Mouse (Mus musculus): ENCODE results near the gene Tomm6. TPM values are rescaled to one million over a fixed set of nuclear protein-coding genes. Genes with fewer than 3 reads are reported as not detected.
"Not testable (repeated sequence)": the region's sequence is repeated elsewhere in the genome, so short reads cannot be mapped to it uniquely, and the experiment has no call there.

Gene Tomm6
- polyA plus RNA-seq, 1 experiment from 2014 or later, result 360 TPM

GRCm38 (mm10) chr17:47654346-47654745, 33.8 kb downstream of the Tomm6 start:
- not testable (repeated sequence) for ATAC-seq (replicated peaks; ENCODE audit: insufficient number of reproducible peaks, low FRiP score, low TSS enrichment); H3K4me3 ChIP-seq (ENCODE audit: low read depth, low read length); H3K4me2 ChIP-seq; H3K27me3 ChIP-seq (ENCODE audit: control insufficient read depth, insufficient read depth, low read length); H3K9me3 ChIP-seq (replicated peaks; ENCODE audit: control insufficient read depth, low read length); H3K36me3 ChIP-seq (ENCODE audit: control insufficient read depth, insufficient read depth, low read length); H3K4me1 ChIP-seq (ENCODE audit: control insufficient read depth, insufficient read depth, low read length); H3K9ac ChIP-seq (ENCODE audit: low read depth, low read length); H3K27ac ChIP-seq (ENCODE audit: low read depth, low read length)
- WGBS (ENCODE audit: insufficient replicate concordance), result 92% methylated on average over 8 of the region's 8 CpGs

DNA sequence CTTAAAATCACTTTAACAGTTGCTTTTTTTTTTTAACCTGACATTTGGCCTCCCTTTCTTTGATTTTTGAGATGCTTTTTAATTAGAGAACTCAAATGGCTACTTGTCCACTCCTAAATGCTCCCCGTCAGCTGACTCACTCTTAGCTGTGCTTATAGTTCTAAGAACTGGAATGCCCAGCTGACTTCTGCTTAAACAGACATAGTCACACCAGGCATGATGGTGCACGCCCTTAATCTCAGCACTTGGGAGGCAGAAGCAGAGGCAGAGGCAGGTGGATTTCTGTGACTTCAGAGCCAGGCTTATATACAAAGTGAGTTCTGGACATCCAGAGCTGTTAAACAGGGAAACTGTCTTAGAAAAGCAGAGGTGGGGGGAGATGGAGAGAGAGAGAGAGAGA, 36.2 kb downstream of the Tomm6 start:
- no peak for ATAC-seq (replicated peaks; ENCODE audit: insufficient number of reproducible peaks, low FRiP score, low TSS enrichment)
- H3K4me1 ChIP-seq (ENCODE audit: control insufficient read depth, insufficient read depth, low read length), result no peaks in the 10 kb centered on the region
- H3K36me3 ChIP-seq (ENCODE audit: control insufficient read depth, insufficient read depth, low read length), result no peaks in the 10 kb centered on the region
- WGBS (ENCODE audit: insufficient replicate concordance), result 81% methylated on average over 2 of the region's 2 CpGs
- no peak overlapping the region for H3K9ac ChIP-seq (ENCODE audit: low read depth, low read length)
- H3K4me3 ChIP-seq (ENCODE audit: low read depth, low read length), result no peak overlapping the region
- H3K27me3 ChIP-seq (ENCODE audit: control insufficient read depth, insufficient read depth, low read length), result no peaks in the 10 kb centered on the region
- H3K4me2 ChIP-seq, result no peak overlapping the region
- no peaks in the 10 kb centered on the region for H3K9me3 ChIP-seq (replicated peaks; ENCODE audit: control insufficient read depth, low read length)
- H3K27ac ChIP-seq (ENCODE audit: low read depth, low read length), result no peak overlapping the region

- H3K9ac ChIP-seq (ENCODE audit: low read depth, low read length), result no peak overlapping the region
- no peak for ATAC-seq (replicated peaks; ENCODE audit: insufficient number of reproducible peaks, low FRiP score, low TSS enrichment)
- H3K27me3 ChIP-seq (ENCODE audit: control insufficient read depth, insufficient read depth, low read length), result no peaks in the 10 kb centered on the region
- no peaks in the 10 kb centered on the region for H3K4me1 ChIP-seq (ENCODE audit: control insufficient read depth, insufficient read depth, low read length)
- H3K4me2 ChIP-seq, result no peak overlapping the region
- H3K36me3 ChIP-seq (ENCODE audit: control insufficient read depth, insufficient read depth, low read length), result no peaks in the 10 kb centered on the region
- H3K4me3 ChIP-seq (ENCODE audit: low read depth, low read length), result no peak overlapping the region
- 58% methylated on average over 4 of the region's 4 CpGs for WGBS (ENCODE audit: insufficient replicate concordance)
- no peak overlapping the region for H3K27ac ChIP-seq (ENCODE audit: low read depth, low read length)
- H3K9me3 ChIP-seq (replicated peaks; ENCODE audit: control insufficient read depth, low read length), result no peaks in the 10 kb centered on the region
These were observed 39.2 kb downstream of the Tomm6 start for GRCm38 (mm10) chr17:47648966-47649365.

- Histone ChIP-seq H3K4me1 (ENCODE audit: control insufficient read depth, insufficient read depth, low read length) (no peaks in the 10 kb centered on the region), H3K4me2 (no peak overlapping the region), H3K27me3 (ENCODE audit: control insufficient read depth, insufficient read depth, low read length) (no peaks in the 10 kb centered on the region), H3K4me3 (ENCODE audit: low read depth, low read length) (no peak overlapping the region), H3K9me3 (replicated peaks; ENCODE audit: control insufficient read depth, low read length) (no peaks in the 10 kb centered on the region), H3K27ac (ENCODE audit: low read depth, low read length) (no peak overlapping the region), H3K36me3 (ENCODE audit: control insufficient read depth, insufficient read depth, low read length) (no peaks in the 10 kb centered on the region), H3K9ac (ENCODE audit: low read depth, low read length) (no peak overlapping the region)
- WGBS (ENCODE audit: insufficient replicate concordance), result 83% methylated on average over 1 of the region's 1 CpGs
- ATAC-seq (replicated peaks; ENCODE audit: insufficient number of reproducible peaks, low FRiP score, low TSS enrichment), result no peak
These were observed 41.5 kb downstream of the Tomm6 start for GRCm38 (mm10) chr17:47646683-47647082.

DNA sequence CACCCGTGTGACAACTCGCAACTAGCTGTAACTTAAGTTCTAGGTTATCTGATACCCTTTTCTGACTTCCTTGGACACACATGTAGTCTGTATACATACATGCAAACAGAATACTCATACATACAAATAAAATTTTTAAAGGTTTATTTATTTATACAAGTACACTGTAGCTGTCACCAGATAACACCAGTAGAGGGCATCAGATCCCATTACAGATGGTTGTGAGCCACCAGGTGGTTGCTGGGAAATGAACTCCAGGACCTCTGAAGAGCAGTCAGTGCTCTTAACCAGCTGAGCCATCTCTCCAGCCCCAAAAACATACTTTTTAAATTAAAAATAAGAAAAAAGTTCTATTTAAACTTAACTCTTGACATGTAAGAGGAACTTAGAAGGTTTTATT, 45.2 kb downstream of the Tomm6 start:
- Histone ChIP-seq H3K4me2 (no peak overlapping the region), H3K4me3 (ENCODE audit: low read depth, low read length) (no peak overlapping the region), H3K27me3 (ENCODE audit: control insufficient read depth, insufficient read depth, low read length) (no peaks in the 10 kb centered on the region), H3K9ac (ENCODE audit: low read depth, low read length) (no peak overlapping the region), H3K9me3 (replicated peaks; ENCODE audit: control insufficient read depth, low read length) (no peaks in the 10 kb centered on the region), H3K27ac (ENCODE audit: low read depth, low read length) (no peak overlapping the region), H3K36me3 (ENCODE audit: control insufficient read depth, insufficient read depth, low read length) (no peaks in the 10 kb centered on the region), H3K4me1 (ENCODE audit: control insufficient read depth, insufficient read depth, low read length) (no peaks in the 10 kb centered on the region)
- 81% methylated on average over 2 of the region's 2 CpGs for WGBS (ENCODE audit: insufficient replicate concordance)
- ATAC-seq (replicated peaks; ENCODE audit: insufficient number of reproducible peaks, low FRiP score, low TSS enrichment), result no peak

Other genes starting within 250 kb of the Tomm6 start
- 15.9 and 18.3 TPM in 2 replicates for gene Taf8, start 186.1 kb downstream of the Tomm6 start, polyA plus RNA-seq (2014; fragmentation: Nextera tagmentation; extraction: Ambion mirVana)
- gene Ccnd3, start 183.3 kb downstream of the Tomm6 start, polyA plus RNA-seq (2014; fragmentation: Nextera tagmentation; extraction: Ambion mirVana), result 559 and 565 TPM in 2 replicates
- gene Bysl, start 76.9 kb downstream of the Tomm6 start, polyA plus RNA-seq (2014; fragmentation: Nextera tagmentation; extraction: Ambion mirVana), result 26.8 TPM in 2 replicates
- 30.3 and 36.4 TPM in 2 replicates for gene Med20, start 76.8 kb downstream of the Tomm6 start, polyA plus RNA-seq (2014; fragmentation: Nextera tagmentation; extraction: Ambion mirVana)
- gene Gm20517, start 76.8 kb downstream of the Tomm6 start, polyA plus RNA-seq (2014; fragmentation: Nextera tagmentation; extraction: Ambion mirVana), result 1.6 and 1.8 TPM in 2 replicates
- gene Usp49, start 57.7 kb downstream of the Tomm6 start, polyA plus RNA-seq (2014; fragmentation: Nextera tagmentation; extraction: Ambion mirVana), result 2.7 and 3.7 TPM in 2 replicates
- gene Frs3, start 644 bp upstream of the Tomm6 start, polyA plus RNA-seq (2014; fragmentation: Nextera tagmentation; extraction: Ambion mirVana), result 2.2 and 2.7 TPM in 2 replicates
- 0.94 and 1.3 TPM in 2 replicates for gene Gm21981, start 6.1 kb upstream of the Tomm6 start, polyA plus RNA-seq (2014; fragmentation: Nextera tagmentation; extraction: Ambion mirVana)
- gene Prickle4, start 6.3 kb upstream of the Tomm6 start, polyA plus RNA-seq (2014; fragmentation: Nextera tagmentation; extraction: Ambion mirVana), result 0.39 TPM in 1 of 2 replicates, not detected in the other
- 0.15 TPM in 1 of 2 replicates, not detected in the other for gene Pgc, start 38.5 kb upstream of the Tomm6 start, polyA plus RNA-seq (2014; fragmentation: Nextera tagmentation; extraction: Ambion mirVana)
- gene Tfeb, start 48.6 kb upstream of the Tomm6 start, polyA plus RNA-seq (2014; fragmentation: Nextera tagmentation; extraction: Ambion mirVana), result 16.3 and 17.0 TPM in 2 replicates
- 28.2 and 34.6 TPM in 2 replicates for gene Mdfi, start 146.3 kb upstream of the Tomm6 start, polyA plus RNA-seq (2014; fragmentation: Nextera tagmentation; extraction: Ambion mirVana)
- gene Foxp4, start 236.3 kb upstream of the Tomm6 start, polyA plus RNA-seq (2014; fragmentation: Nextera tagmentation; extraction: Ambion mirVana), result 15.6 and 21.1 TPM in 2 replicates

Data from heart, embryonic 11.5 days (tissue).